Mouse (Mus musculus) midbrain, embryonic 10.5 days (tissue): ENCODE measurements around the gene Dffa. TPM values are rescaled to one million over a fixed set of nuclear protein-coding genes. Genes with fewer than 3 reads are reported as not detected.

Experiments used
- DNase-seq: peaks from one replicate; pipeline ENCODE4 v3.0.0-alpha.2; 2017; ENCODE audit warnings: low spot score
- H3K27ac ChIP-seq: fragments of 300-500 bp; sonication (generic); replicated peaks from 2 replicates; pipeline ENCODE4 v1.5.1; 2016; ENCODE audit warnings: mild to moderate bottlenecking
- H3K27me3 ChIP-seq: fragments of 300-500 bp; sonication (generic); 2 replicates; pipeline ENCODE4 v1.6.1; 2016; ENCODE audit warnings: low read depth, mild to moderate bottlenecking; ENCODE audit not compliant: poor library complexity, severe bottlenecking
- H3K36me3 ChIP-seq: fragments of 300-500 bp; sonication (generic); 2 replicates; pipeline ENCODE4 v1.6.1; 2016; ENCODE audit warnings: mild to moderate bottlenecking, moderate library complexity
- H3K4me1 ChIP-seq: fragments of 300-500 bp; sonication (generic); 2 replicates; pipeline ENCODE4 v1.6.1; 2016
- H3K4me3 ChIP-seq: fragments of 300-500 bp; sonication (generic); 2 replicates; pipeline ENCODE4 v1.5.1; 2016; ENCODE audit warnings: mild to moderate bottlenecking, moderate library complexity
- H3K9me3 ChIP-seq: fragments of 300-500 bp; sonication (generic); replicated peaks from 2 replicates; pipeline ENCODE4 v1.6.1; 2016; ENCODE audit warnings: mild to moderate bottlenecking
- WGBS: fragments of 180-500 bp; shearing (Covaris S2); methylation state at CpG from one replicate; pipeline ENCODE4 v1.1.7; 2016; 5-methylcytosine and 5-hydroxymethylcytosine counted together
- polyA plus RNA-seq: library from polyadenylated mRNA; unstranded; fragments of >200 nt; fragmentation: Nextera tagmentation; extraction: Ambion mirVana; gene quantifications from 2 replicates; pipeline ENCODE4 v1.2.1, GENCODE M21; 2016

Dffa gene
- polyA plus RNA-seq = 32.4 and 34.4 TPM in 2 replicates

DNA sequence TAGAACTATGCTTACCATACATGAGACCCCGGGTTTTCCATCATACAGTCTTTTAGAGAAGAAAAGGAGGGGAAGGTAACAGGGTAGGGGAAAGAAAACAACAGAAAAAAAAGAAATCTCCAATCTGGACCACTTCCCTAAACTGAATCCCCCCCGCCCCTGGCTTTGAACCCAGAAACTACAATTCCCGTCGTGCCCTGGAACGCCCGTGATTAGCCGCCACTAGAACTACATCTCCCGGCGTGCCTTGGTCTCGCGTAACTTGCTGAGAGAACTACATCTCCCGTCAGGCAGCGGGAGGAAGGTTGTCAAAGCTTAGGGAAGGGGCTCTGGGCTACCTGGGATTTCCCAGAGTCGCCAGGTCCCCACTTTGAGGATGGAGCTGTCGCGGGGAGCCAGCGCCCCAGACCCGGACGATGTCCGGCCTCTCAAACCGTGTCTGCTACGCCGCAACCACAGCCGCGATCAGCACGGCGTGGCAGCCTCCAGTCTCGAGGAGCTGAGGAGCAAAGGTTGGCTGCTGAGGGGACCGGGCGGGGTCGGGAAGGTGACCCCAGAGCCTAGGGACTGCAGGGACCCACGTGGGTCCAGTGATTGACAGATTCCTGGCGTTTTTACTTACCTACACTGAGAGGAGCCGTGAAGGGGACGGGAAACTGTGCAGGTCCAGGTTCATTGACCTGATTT lies at the start of gene Dffa:
TSS of gene Dffa (plus strand) at position 272 of the 687 bp plus-strand sequence.
- no peaks in the 10 kb centered on the region for H3K27me3 ChIP-seq
- peak within 1 kb of the TSS; percentile 78 for H3K4me3 ChIP-seq
- peaks cover 18% of the 10 kb centered on the region for H3K36me3 ChIP-seq
- WGBS = under 1% methylated on average over 35 of the region's 35 CpGs
- peak within 1 kb of the TSS; percentile 75 for H3K27ac ChIP-seq
- H3K9me3 ChIP-seq = no peaks in the 10 kb centered on the region
- H3K4me1 ChIP-seq = peaks cover 20% of the 10 kb centered on the region
- peak; percentile 88 for DNase-seq

DNA sequence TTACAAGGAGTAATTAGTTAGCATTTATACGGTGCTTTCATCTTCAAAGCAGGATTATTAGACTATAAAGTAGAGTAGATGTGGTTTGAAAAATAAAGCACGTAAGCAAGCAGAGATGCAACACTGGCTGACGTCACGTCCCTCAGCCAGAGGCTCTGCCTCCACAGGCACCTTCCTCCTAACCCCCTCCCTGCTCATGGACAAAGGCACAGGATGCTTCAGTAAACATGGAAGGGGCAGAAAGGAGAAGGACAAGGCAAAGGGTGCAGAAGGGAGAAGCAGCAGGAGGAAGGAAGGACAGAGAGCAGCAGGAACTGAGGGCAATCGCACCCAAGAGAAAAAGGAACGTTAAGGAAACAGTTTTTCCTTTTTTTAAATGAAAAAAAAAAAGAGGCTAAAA lies 48.1 kb upstream of the Dffa start:
- Histone ChIP-seq H3K27ac (no peak overlapping the region), H3K9me3 (no peaks in the 10 kb centered on the region), H3K4me3 (no peak overlapping the region), H3K27me3 (peaks cover 29% of the 10 kb centered on the region), H3K36me3 (no peaks in the 10 kb centered on the region), H3K4me1 (peaks cover 51% of the 10 kb centered on the region)
- DNase-seq = no peak
- WGBS = 52% methylated on average over 6 of the region's 6 CpGs

DNA sequence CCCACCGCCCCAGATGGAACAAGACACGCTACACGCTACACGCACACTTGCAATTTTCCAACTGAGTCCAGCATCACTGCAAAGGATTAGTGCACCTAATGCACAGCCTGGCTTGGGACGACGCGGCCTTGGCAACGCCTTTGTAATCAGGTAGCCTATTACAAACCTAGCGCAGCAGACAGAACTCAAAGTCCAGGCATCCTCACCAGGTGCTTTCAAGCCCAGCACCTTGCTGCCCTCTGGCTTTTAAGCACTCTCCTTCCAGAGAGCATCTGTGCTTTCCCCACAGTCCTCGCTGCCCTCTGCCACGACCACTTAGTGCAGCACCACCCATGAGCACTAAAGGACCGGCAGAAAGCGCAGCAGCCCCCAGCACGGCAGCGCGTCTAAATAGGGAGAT lies 47.0 kb upstream of the Dffa start:
- peaks cover 18% of the 10 kb centered on the region for H3K27me3 ChIP-seq
- H3K27ac ChIP-seq = no peak overlapping the region; the same call in 1 of the 2 replicates

DNA sequence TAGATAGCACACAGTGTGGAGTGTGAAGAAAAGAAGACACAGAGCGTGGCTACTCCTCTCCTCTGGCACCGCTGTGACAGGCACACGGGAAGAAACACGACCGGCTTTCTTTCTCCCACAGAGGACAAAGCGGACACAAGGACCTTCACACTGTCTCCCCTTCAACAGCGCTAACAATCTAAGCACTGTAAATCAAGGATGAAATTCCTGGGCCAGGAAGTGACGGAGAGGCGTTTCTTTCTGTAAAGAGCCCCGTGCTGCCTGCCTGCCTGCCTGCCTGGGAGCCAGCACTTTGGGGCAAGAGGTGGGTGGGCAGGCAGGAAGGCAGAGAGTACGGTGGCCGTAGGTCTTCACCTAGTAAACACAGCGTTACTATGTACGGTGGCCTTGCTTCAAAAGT lies 46.5 kb upstream of the Dffa start:
- no peak for DNase-seq
- no peaks in the 10 kb centered on the region for H3K36me3 ChIP-seq
- 75% methylated on average over 14 of the region's 14 CpGs for WGBS
- no peaks in the 10 kb centered on the region for H3K9me3 ChIP-seq
- no peak overlapping the region; the same call in 1 of the 2 replicates for H3K27ac ChIP-seq
- H3K4me3 ChIP-seq = no peak overlapping the region
- H3K4me1 ChIP-seq = peaks cover 62% of the 10 kb centered on the region
- peaks cover 14% of the 10 kb centered on the region; the same call in 1 of the 2 replicates for H3K27me3 ChIP-seq

More for the DNA sequence above, 47.0 kb upstream of the Dffa start:
- 83% methylated on average over 16 of the region's 16 CpGs for WGBS
- Histone ChIP-seq H3K4me3 (no peak overlapping the region), H3K9me3 (no peaks in the 10 kb centered on the region), H3K4me1 (peaks cover 57% of the 10 kb centered on the region), H3K36me3 (no peaks in the 10 kb centered on the region)
- DNase-seq = no peak

DNA sequence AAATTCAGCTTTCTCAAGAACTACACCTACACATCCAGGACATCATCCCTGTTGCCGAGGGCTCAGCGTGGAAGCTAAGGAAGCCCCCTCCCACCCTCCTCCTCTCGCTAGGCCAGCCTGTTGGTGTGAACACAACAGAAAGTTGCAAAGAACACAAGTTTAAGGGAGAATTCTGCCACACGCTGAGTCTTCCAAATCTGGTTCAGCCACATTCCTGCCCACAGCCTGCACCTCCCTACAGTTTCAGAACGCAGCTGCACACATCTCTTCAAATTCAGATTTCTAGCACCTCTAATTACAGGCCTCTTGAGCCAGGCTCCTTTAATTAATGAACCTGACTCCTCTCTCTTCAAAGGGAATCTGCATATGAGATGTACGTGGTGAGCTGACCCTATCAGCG lies 45.6 kb upstream of the Dffa start:
- Histone ChIP-seq H3K4me1 (peaks cover 70% of the 10 kb centered on the region), H3K9me3 (no peaks in the 10 kb centered on the region), H3K27ac (no peak overlapping the region), H3K27me3 (peaks cover 7% of the 10 kb centered on the region; the same call in 1 of the 2 replicates), H3K36me3 (no peaks in the 10 kb centered on the region), H3K4me3 (no peak overlapping the region)
- 63% methylated on average over 7 of the region's 7 CpGs for WGBS
- no peak for DNase-seq

DNA sequence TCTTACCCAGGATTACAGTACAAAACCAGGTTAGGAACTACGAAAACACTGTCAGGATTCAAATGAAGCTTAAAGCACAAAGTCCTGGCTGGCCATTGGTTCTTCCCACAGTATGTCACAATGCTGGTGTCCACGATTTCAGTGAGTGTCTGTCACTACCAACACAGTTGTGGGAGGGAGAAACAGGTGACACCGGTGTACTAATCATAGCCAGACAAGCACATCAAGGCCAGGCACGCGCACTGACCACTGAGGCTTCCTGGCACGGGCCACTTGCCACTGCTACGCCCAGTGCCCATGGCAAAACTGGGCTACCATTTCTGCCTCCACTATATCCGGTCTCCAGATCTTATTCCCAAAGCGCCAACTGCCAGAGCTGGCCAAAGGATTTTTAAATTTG lies 44.2 kb upstream of the Dffa start:
- H3K36me3 ChIP-seq = no peaks in the 10 kb centered on the region
- H3K4me3 ChIP-seq = no peak overlapping the region
- DNase-seq = no peak
- no peaks in the 10 kb centered on the region for H3K9me3 ChIP-seq
- peaks cover 67% of the 10 kb centered on the region for H3K4me1 ChIP-seq
- peaks cover 5% of the 10 kb centered on the region; the same call in 1 of the 2 replicates for H3K27me3 ChIP-seq
- no peak overlapping the region for H3K27ac ChIP-seq
- 93% methylated on average over 9 of the region's 9 CpGs for WGBS

DNA sequence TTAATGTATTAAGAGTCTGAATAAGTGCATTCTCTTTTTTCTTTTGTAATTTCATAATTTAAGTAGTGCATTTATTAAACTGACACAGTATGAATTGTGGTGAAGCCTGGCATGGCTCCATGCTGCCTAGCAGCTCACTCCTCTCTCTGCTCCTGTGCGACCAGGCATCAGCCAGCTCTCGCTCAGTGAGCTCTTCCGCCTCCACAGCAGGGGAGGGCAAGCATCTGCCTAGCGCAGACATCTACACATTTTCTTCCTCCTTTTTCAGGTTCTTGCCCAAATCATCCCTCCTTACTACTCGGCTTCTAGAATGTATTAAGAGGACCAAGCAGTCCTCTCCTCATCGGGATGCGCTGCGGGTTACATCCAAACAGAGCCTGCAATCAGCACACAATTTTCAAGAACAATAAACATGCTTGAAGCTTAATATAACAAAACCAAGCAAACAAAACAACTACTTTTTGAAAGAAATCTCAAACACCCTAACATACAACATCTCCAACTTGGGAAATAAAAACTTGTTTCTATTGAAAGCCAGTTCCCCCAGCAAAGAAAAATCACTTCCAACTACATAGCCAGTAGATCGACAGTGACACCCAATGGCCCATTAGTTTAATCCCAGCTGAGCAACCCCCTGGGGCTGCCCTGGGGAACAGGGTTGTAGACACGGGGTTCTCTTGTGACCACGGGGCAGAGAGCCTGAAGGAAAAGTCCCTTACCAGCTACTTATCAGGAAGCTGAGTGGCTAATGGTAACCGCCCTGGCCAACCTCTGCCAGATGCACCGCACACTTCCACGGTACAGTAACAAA lies 43.1 kb upstream of the Dffa start:
- H3K4me1 ChIP-seq = peaks cover 60% of the 10 kb centered on the region
- 44% methylated on average over 14 of the region's 14 CpGs for WGBS

DNA sequence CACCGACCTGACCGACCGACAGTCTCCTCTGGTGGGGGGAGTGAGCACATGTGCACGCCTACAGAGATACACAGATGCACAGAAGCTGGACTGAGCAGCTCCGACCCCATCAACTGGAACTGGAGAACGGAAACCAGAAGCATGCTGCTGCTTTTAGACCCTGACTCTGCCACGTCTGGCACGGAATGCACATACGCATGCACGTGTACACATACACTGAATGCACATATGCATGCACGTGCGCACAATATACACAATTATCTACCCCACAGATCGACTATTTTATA lies 42.6 kb upstream of the Dffa start:
- WGBS = 76% methylated on average over 13 of the region's 13 CpGs
- no peak for DNase-seq
- H3K9me3 ChIP-seq = no peaks in the 10 kb centered on the region
- 0 out of 2 replicates have a peak, but pooled peaks cover 5% of the 10 kb centered on the region for H3K27me3 ChIP-seq
- peaks cover 1% of the 10 kb centered on the region; the same call in 1 of the 2 replicates for H3K36me3 ChIP-seq
- H3K27ac ChIP-seq = no peak overlapping the region
- H3K4me3 ChIP-seq = no peak overlapping the region
- peaks cover 55% of the 10 kb centered on the region for H3K4me1 ChIP-seq

More for the DNA sequence above, 43.1 kb upstream of the Dffa start:
- DNase-seq = no peak
- Histone ChIP-seq H3K4me3 (no peak overlapping the region), H3K9me3 (no peaks in the 10 kb centered on the region), H3K27me3 (0 out of 2 replicates have a peak, but pooled peaks cover 5% of the 10 kb centered on the region), H3K36me3 (no peaks in the 10 kb centered on the region), H3K27ac (no peak overlapping the region)

DNA sequence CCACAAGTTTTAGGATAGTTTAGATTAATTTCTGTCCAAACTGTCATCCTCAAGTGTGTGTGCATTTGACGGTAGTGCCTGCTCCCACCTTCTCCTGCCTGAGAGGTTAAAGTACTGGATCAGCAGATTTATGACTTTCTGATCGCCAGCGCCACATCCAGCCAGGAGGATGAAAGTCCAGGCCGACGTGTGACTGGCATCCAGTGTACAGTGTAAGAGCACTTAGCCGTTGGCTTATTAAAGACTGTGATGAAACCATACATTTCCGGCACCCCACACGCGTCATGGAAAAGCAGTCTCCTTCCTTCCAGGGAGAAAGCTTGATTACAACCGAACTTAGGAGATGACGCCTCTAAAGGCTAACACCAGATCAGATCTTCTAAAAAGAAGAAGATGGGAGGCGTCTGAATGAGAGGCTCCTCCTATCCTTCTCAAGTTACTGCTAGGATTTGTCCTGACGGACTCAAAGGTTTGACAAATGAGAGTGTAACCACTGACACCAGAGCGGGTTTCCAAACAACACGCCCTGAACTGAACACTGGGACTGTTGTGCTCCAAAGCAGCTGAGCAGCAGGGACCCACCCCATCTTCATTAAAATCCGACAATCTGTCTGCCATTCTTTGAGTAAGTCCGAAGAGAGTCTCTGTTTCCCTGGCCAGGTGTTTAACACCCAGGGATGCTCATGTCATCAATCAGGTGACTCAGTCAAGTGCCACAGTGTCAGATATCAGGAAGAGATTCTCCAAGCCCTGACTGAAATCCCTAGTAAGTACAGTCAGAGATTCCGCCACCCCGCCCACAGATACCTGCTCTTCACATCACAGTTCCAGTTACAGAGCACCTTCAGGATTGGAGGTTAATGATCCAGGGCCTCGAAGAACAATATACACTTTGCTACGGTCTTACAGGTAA lies 41.3 kb upstream of the Dffa start:
- DNase-seq = no peak
- H3K9me3 ChIP-seq = no peaks in the 10 kb centered on the region
- no peak overlapping the region for H3K27ac ChIP-seq
- peaks cover 13% of the 10 kb centered on the region; the same call in 1 of the 2 replicates for H3K36me3 ChIP-seq
- H3K4me1 ChIP-seq = peaks cover 42% of the 10 kb centered on the region
- H3K27me3 ChIP-seq = 0 out of 2 replicates have a peak, but pooled peaks cover 5% of the 10 kb centered on the region
- 67% methylated on average over 21 of the region's 21 CpGs for WGBS
- no peak overlapping the region for H3K4me3 ChIP-seq

DNA sequence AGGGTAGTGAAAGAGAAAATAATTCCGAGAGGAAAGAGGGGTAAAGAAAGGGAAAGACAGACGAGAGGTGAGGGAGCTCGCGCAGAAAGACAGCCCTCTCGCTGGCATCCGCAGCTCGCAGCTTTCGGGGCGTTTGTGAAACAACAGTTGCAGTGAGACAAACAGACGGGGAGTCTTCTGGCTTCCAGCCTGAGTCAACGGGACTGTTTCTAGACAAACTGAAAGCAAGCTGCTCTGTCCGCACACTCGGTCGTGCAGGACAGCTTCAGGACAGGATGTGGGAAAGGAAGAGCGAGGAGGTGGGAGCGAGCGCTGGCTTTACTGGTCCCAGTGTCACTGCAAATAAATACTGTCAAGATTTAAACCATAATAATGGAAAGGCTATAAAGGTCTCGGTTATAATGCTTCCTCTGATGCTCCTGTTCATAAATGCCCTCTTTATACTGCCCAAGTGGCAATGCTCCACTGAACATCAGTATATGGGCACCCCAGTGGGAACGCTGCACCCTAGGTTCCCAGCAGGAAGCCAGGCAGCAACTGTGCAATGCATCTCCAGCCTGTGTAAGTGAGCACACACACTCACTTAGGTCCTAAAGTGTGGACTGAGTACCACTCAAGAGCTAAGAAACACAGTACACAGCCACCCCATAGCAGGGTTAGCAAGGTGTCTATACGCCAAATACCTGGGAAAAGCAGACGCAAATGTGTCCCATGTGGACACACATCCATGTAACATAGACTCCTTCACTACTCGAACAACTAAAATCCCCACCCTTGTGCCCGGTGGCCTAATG lies 39.7 kb upstream of the Dffa start:
- no peak overlapping the region for H3K27ac ChIP-seq
- H3K9me3 ChIP-seq = no peaks in the 10 kb centered on the region
- DNase-seq = no peak
- peaks cover 29% of the 10 kb centered on the region for H3K4me1 ChIP-seq
- H3K27me3 ChIP-seq = 0 out of 2 replicates have a peak, but pooled peaks cover 5% of the 10 kb centered on the region
- peaks cover 21% of the 10 kb centered on the region; the same call in 1 of the 2 replicates for H3K36me3 ChIP-seq
- WGBS = 92% methylated on average over 23 of the region's 23 CpGs
- no peak overlapping the region for H3K4me3 ChIP-seq

DNA sequence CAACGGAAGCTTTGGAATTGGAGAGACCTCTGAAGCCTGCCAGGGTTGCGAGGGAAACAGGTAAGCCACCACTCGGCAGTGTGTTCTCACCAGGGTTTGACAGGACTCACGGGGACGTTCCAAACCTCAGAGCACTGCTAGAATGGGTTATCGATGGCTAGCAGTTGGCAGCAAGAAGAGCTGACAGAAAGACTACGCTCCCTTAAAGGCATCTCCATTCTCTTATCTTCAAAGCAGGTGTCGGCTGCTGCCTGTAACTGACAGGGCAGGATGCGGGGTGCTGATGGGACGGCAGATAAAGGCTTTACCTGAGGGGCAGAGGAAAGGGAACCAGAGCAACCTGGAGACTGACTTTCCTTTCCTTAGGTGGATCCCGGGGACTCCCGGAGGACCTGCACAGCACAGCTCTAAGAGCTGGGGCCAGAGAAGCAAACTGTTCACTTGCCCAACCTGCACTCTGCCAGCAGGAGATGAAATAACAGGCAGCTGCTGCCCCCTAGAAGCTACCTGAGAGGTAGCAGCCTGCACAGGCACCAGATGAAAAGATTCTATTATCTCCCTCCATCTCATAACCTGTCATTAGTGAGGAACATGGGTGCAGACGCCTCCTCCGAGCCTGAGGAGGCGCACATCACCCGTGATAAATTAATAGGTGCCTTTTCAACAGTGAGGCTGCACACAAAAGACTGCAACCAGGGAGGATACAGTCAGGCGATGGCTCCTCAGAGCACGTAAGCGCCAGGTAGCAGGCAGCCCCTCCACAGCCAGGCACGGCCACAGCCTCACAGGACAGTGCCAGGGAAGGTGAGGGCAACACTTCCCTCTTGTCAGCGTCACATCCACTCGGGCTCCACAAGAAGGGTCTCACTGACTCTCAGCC lies 37.0 kb upstream of the Dffa start:
- no peaks in the 10 kb centered on the region for H3K9me3 ChIP-seq
- peaks cover 19% of the 10 kb centered on the region for H3K4me1 ChIP-seq
- no peak overlapping the region for H3K4me3 ChIP-seq
- no peak overlapping the region for H3K27ac ChIP-seq
- no peak for DNase-seq
- no peaks in the 10 kb centered on the region for H3K27me3 ChIP-seq
- WGBS = 88% methylated on average over 22 of the region's 22 CpGs
- peaks cover 24% of the 10 kb centered on the region for H3K36me3 ChIP-seq
